Mouse (Mus musculus): ENCODE measurements at regions not wholly inside any gene's neighbourhood (a gene's known extent, or its start where the extent isn't known, plus 50 kb on each side); places are given as distances from the start of the nearest gene placed in this dataset.
A peak's percentile ranks its signal among the peaks of the same experiment; 100 is the strongest.

GRCm38 (mm10) chr1:98173907-98174810 is 78.7 kb upstream of the Pam start:
- 34% methylated on average over 11 of the region's 11 CpGs for WGBS
- H3K36me3 ChIP-seq (ENCODE audit: control insufficient read depth, insufficient read depth, low read length), result no peaks in the 10 kb centered on the region
- H3K4me2 ChIP-seq (ENCODE audit: low read length), result peak overlapping the region; percentile 18; the same call in 1 of the 2 replicates
- no peaks in the 10 kb centered on the region for H3K27me3 ChIP-seq (replicated peaks; ENCODE audit: control insufficient read depth, insufficient read depth, low read length)
- ATAC-seq (replicated peaks; ENCODE audit: low FRiP score, low TSS enrichment, low read depth) (peak; percentile 59), DNase-seq (ENCODE audit: low spot score) (no peak)
- H3K9me3 ChIP-seq (ENCODE audit: control insufficient read depth, low read length), result no peaks in the 10 kb centered on the region
- H3K4me1 ChIP-seq (replicated peaks; ENCODE audit: control insufficient read depth, insufficient read depth, low read length), result 0 out of 2 replicates have a peak, but pooled peaks cover 2% of the 10 kb centered on the region
- no peak overlapping the region for H3K4me3 ChIP-seq (ENCODE audit: low read depth, low read length)
- H3K9ac ChIP-seq (ENCODE audit: low read length), result no peak overlapping the region
- H3K27ac ChIP-seq (ENCODE audit: low read depth), result peak overlapping the region; percentile 54

GRCm38 (mm10) chr1:98173431-98173830 is 78.0 kb upstream of the Pam start:
- Histone ChIP-seq H3K4me3 (ENCODE audit: low read depth, low read length) (no peak overlapping the region), H3K9ac (ENCODE audit: low read length) (no peak overlapping the region), H3K27ac (ENCODE audit: low read depth) (no peak overlapping the region), H3K36me3 (ENCODE audit: control insufficient read depth, insufficient read depth, low read length) (no peaks in the 10 kb centered on the region), H3K9me3 (ENCODE audit: control insufficient read depth, low read length) (no peaks in the 10 kb centered on the region), H3K4me1 (replicated peaks; ENCODE audit: control insufficient read depth, insufficient read depth, low read length) (0 out of 2 replicates have a peak, but pooled peaks cover 2% of the 10 kb centered on the region), H3K4me2 (ENCODE audit: low read length) (no peak overlapping the region), H3K27me3 (replicated peaks; ENCODE audit: control insufficient read depth, insufficient read depth, low read length) (no peaks in the 10 kb centered on the region)
- ATAC-seq (replicated peaks; ENCODE audit: low FRiP score, low TSS enrichment, low read depth) (no peak), DNase-seq (ENCODE audit: low spot score) (no peak)
- 61% methylated on average over 2 of the region's 2 CpGs for WGBS

DNA sequence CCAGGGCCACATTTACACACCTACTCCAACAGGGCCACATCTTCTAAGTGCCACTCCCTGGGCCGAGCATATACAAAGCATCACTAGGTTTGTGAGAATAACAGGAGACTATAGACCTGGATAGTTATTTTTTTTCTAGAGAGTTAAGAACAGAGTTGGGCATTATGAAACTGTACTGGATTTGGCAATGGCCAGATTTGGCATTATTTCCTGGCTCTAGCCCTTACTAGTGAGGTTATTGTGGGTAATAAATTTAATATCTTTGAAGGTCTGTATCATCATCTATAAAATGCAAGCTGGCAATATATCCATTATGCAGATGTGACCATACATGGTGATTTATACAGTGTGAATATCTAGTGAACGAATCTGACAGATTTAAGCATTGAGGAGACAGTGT is 75.8 kb upstream of the Pam start:
- Histone ChIP-seq H3K9me3 (ENCODE audit: control insufficient read depth, low read length) (no peaks in the 10 kb centered on the region), H3K4me1 (replicated peaks; ENCODE audit: control insufficient read depth, insufficient read depth, low read length) (0 out of 2 replicates have a peak, but pooled peaks cover 2% of the 10 kb centered on the region), H3K9ac (ENCODE audit: low read length) (no peak overlapping the region), H3K4me3 (ENCODE audit: low read depth, low read length) (no peak overlapping the region), H3K4me2 (ENCODE audit: low read length) (no peak overlapping the region), H3K27ac (ENCODE audit: low read depth) (no peak overlapping the region), H3K36me3 (ENCODE audit: control insufficient read depth, insufficient read depth, low read length) (no peaks in the 10 kb centered on the region), H3K27me3 (replicated peaks; ENCODE audit: control insufficient read depth, insufficient read depth, low read length) (no peaks in the 10 kb centered on the region)
- no peak for ATAC-seq (replicated peaks; ENCODE audit: low FRiP score, low TSS enrichment, low read depth)
- 91% methylated on average over 2 of the region's 2 CpGs for WGBS
- no peak for DNase-seq (ENCODE audit: low spot score)

- ATAC-seq (replicated peaks; ENCODE audit: low FRiP score, low TSS enrichment, low read depth) (no peak), DNase-seq (ENCODE audit: low spot score) (no peak)
- no peaks in the 10 kb centered on the region for H3K4me1 ChIP-seq (replicated peaks; ENCODE audit: control insufficient read depth, insufficient read depth, low read length)
- no peaks in the 10 kb centered on the region for H3K9me3 ChIP-seq (ENCODE audit: control insufficient read depth, low read length)
- no peak overlapping the region for H3K27ac ChIP-seq (ENCODE audit: low read depth)
- H3K4me3 ChIP-seq (ENCODE audit: low read depth, low read length), result no peak overlapping the region
- no peaks in the 10 kb centered on the region for H3K27me3 ChIP-seq (replicated peaks; ENCODE audit: control insufficient read depth, insufficient read depth, low read length)
- no peak overlapping the region for H3K4me2 ChIP-seq (ENCODE audit: low read length)
- H3K36me3 ChIP-seq (ENCODE audit: control insufficient read depth, insufficient read depth, low read length), result no peaks in the 10 kb centered on the region
- no peak overlapping the region for H3K9ac ChIP-seq (ENCODE audit: low read length)
Measured at GRCm38 (mm10) chr1:98169352-98169751, 73.9 kb upstream of the Pam start.

DNA sequence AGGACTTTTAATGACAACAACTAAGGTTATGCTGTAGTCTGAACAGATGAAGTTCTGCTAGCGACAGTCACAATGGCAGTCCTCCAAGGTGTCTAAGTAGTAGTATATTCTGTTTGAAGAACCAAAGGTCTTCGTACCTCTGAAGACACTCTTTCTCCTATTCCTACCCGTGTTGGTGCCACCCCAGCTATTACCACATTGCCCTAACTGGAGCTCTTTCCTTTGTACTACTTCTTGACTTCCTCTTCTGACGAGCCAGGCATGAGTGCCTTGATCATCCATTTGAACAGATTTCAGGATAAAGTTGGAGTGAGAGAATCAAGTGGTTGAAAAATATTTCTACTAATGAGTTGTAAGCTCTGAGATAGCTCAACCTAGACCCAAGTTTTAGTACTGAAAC is 72.4 kb upstream of the Pam start:
- Histone ChIP-seq H3K27me3 (replicated peaks; ENCODE audit: control insufficient read depth, insufficient read depth, low read length) (no peaks in the 10 kb centered on the region), H3K4me2 (ENCODE audit: low read length) (no peak overlapping the region), H3K4me3 (ENCODE audit: low read depth, low read length) (no peak overlapping the region), H3K9ac (ENCODE audit: low read length) (no peak overlapping the region), H3K36me3 (ENCODE audit: control insufficient read depth, insufficient read depth, low read length) (no peaks in the 10 kb centered on the region), H3K9me3 (ENCODE audit: control insufficient read depth, low read length) (no peaks in the 10 kb centered on the region), H3K4me1 (replicated peaks; ENCODE audit: control insufficient read depth, insufficient read depth, low read length) (no peaks in the 10 kb centered on the region), H3K27ac (ENCODE audit: low read depth) (no peak overlapping the region)
- no peak for DNase-seq (ENCODE audit: low spot score)
- WGBS, result 86% methylated on average over 4 of the region's 4 CpGs
- ATAC-seq (replicated peaks; ENCODE audit: low FRiP score, low TSS enrichment, low read depth), result no peak

DNA sequence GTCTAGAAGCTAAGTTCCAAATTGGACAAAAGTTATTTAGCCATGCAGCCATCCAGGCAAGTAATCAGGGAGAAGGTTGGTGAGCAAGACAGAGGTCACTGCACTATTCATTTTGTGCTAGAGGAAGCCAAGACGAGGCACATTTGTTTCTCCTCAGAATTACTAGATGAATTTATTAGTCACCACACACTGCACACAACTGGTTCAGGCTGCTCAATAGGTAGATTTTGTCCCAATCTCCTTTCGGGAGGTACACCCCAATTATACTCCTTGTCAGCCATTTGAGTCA is 67.1 kb upstream of the Pam start:
- no peak overlapping the region for H3K4me3 ChIP-seq (ENCODE audit: low read depth, low read length)
- ATAC-seq (replicated peaks; ENCODE audit: low FRiP score, low TSS enrichment, low read depth), result no peak
- WGBS, result 83% methylated on average over 2 of the region's 2 CpGs
- DNase-seq (ENCODE audit: low spot score), result no peak
- H3K27ac ChIP-seq (ENCODE audit: low read depth), result no peak overlapping the region
- H3K9ac ChIP-seq (ENCODE audit: low read length), result no peak overlapping the region
- no peaks in the 10 kb centered on the region for H3K36me3 ChIP-seq (ENCODE audit: control insufficient read depth, insufficient read depth, low read length)
- no peaks in the 10 kb centered on the region for H3K9me3 ChIP-seq (ENCODE audit: control insufficient read depth, low read length)
- no peaks in the 10 kb centered on the region for H3K27me3 ChIP-seq (replicated peaks; ENCODE audit: control insufficient read depth, insufficient read depth, low read length)
- no peak overlapping the region for H3K4me2 ChIP-seq (ENCODE audit: low read length)
- no peaks in the 10 kb centered on the region for H3K4me1 ChIP-seq (replicated peaks; ENCODE audit: control insufficient read depth, insufficient read depth, low read length)

- Histone ChIP-seq H3K27ac (ENCODE audit: low read depth) (no peak overlapping the region), H3K9me3 (ENCODE audit: control insufficient read depth, low read length) (no peaks in the 10 kb centered on the region), H3K4me3 (ENCODE audit: low read depth, low read length) (no peak overlapping the region), H3K36me3 (ENCODE audit: control insufficient read depth, insufficient read depth, low read length) (no peaks in the 10 kb centered on the region), H3K27me3 (replicated peaks; ENCODE audit: control insufficient read depth, insufficient read depth, low read length) (no peaks in the 10 kb centered on the region), H3K4me2 (ENCODE audit: low read length) (no peak overlapping the region), H3K9ac (ENCODE audit: low read length) (no peak overlapping the region), H3K4me1 (replicated peaks; ENCODE audit: control insufficient read depth, insufficient read depth, low read length) (no peaks in the 10 kb centered on the region)
- 81% methylated on average over 5 of the region's 5 CpGs for WGBS
- no peak for ATAC-seq (replicated peaks; ENCODE audit: low FRiP score, low TSS enrichment, low read depth)
- no peak for DNase-seq (ENCODE audit: low spot score)
Measured at GRCm38 (mm10) chr1:98161882-98162638, 66.6 kb upstream of the Pam start.

GRCm38 (mm10) chr1:98158969-98159368 is 63.5 kb upstream of the Pam start:
- 84% methylated on average over 2 of the region's 2 CpGs for WGBS
- ATAC-seq (replicated peaks; ENCODE audit: low FRiP score, low TSS enrichment, low read depth) (no peak), DNase-seq (ENCODE audit: low spot score) (no peak)
- Histone ChIP-seq H3K27me3 (replicated peaks; ENCODE audit: control insufficient read depth, insufficient read depth, low read length) (no peaks in the 10 kb centered on the region), H3K4me2 (ENCODE audit: low read length) (no peak overlapping the region), H3K4me3 (ENCODE audit: low read depth, low read length) (no peak overlapping the region), H3K27ac (ENCODE audit: low read depth) (no peak overlapping the region), H3K36me3 (ENCODE audit: control insufficient read depth, insufficient read depth, low read length) (no peaks in the 10 kb centered on the region), H3K4me1 (replicated peaks; ENCODE audit: control insufficient read depth, insufficient read depth, low read length) (no peaks in the 10 kb centered on the region), H3K9me3 (ENCODE audit: control insufficient read depth, low read length) (no peaks in the 10 kb centered on the region), H3K9ac (ENCODE audit: low read length) (no peak overlapping the region)

All from intestine, embryonic 14.5 days (tissue).